Mouse (Mus musculus) frontal cortex, postnatal 10 days (tissue): ENCODE data around the gene Agt.

ENCODE experiments used
- DNase-seq, 2 experiments: peaks; one replicate each; pipeline ENCODE4 v3.0.0; 2022; ENCODE audit warnings: low spot score in 2 of 2, mixed read lengths in 1 of 2

Agt gene

DNA sequence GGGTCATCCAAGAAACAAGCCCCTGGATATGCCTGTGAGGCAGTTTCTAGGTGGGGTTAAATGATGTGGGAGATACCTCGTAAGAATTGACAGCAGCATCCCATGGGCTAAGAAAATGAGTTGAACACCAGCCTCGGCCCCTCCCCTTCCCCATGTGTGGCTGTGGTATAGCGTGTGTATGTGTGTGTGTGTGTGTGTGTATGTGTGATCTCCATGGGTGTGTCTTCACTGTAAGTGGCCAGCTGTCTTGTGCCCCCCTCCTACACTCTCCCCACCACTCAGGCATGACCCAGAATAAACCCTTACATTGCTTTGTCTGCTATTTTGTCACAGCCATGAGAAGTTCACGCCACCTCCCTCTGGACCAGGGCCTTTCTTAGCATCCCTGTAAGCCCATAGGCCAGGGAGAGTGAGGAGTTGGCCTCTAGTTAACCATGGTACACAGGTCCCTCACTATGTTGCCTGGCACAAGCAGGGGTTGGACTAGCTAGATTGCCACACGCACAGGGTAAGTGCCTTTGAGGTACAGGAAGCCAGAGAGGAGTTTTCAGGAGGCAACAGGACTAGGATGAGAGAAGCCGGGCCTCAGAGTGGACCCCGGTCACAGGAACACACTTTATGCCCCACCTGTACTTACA lies 14.3 kb downstream of the Agt start:
- DNase-seq = no peak

- DNase-seq = peak in 1 of 2 experiments; percentile 47
Observed at GRCm38 (mm10) chr8:124551011-124551661, 18.4 kb downstream of the Agt start.

GRCm38 (mm10) chr8:124548187-124548586 lies 21.3 kb downstream of the Agt start:
- no peak for DNase-seq

DNA sequence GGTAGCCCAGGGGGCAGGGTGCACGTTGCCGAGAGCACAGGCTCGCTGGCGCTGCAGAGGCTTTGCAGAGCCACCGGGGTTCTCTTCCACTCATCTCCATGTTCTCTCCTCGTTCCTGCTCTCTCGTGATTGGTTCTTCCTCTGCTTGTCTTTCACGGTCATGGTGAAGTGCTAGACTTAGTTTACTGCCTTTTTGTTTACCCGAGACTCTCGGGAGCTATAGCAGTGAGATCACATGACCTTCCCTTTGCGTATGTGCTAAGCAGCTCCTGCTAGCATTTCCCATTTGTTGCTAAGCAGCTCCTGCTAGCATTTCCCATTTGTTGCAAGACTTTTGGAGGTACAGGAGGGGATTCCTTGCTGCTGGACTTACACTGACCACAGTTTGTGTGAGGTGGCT lies 22.2 kb downstream of the Agt start:
- DNase-seq = no peak

- no peak for DNase-seq
Observed at GRCm38 (mm10) chr8:124546815-124547214, 22.7 kb downstream of the Agt start.

GRCm38 (mm10) chr8:124546371-124546770 lies 23.1 kb downstream of the Agt start:
- no peak for DNase-seq

- no peak for DNase-seq
Observed at GRCm38 (mm10) chr8:124543272-124543671, 26.2 kb downstream of the Agt start.

GRCm38 (mm10) chr8:124542001-124542400 lies 27.5 kb downstream of the Agt start:
- DNase-seq = no peak

DNA sequence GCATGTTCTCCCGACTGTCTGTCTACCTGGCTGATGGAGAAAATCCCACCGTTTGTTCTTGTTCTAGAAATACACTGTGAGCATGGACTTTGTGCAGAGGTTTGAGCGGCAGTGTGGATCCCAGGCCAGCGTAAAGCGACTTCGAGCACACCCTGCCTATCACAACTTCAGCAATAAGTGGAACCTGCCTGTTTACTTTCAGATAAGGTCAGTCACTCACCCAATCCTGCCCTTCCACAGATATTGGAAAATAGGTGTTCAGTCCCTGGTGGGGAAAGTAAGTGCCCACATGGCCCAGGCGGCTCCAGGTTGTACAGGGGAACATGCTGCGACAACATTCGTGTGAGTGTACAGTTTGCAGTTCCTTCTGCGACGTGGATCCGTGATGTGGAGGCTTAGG lies 28.6 kb downstream of the Agt start:
- DNase-seq = no peak

DNA sequence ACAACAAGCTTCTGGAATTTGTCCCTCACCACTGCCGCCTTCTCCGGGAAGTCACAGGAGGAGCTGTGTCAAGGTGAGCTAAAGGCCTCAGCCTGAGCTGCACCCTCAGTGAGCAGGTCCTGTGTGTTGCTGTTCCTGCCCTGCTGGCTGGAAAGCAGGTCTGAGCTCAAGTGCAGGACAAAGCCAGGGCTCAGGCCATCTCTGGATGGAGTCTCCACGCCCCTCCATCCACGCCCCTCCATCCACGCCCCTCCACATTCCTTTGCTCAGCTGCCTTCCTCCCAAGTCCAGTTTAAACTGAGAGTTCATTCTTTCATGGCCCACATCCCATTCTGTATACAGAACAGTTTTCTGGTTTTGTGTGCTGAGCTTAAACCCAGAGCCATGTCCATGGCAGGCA lies 34.1 kb downstream of the Agt start:
- DNase-seq = no peak

DNA sequence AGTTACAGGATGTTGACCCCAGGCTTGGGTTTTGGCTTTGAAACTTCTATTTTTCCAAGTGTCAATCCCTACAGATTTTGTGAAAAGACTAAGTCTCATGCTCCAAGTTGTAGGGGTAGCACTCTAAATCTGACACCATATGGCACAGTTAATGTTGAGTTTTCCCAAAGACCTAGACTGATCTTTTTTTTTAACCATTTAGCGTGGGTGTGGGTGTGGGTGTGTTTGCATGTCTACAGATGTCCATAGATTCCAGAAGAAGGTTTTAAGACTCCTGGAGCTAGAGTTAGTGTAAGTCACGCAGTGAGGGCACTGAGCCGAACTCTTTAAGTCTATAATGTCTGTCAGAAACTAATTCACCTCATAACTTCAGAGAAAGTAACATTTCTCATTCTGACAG lies 36.9 kb downstream of the Agt start:
- no peak for DNase-seq

DNA sequence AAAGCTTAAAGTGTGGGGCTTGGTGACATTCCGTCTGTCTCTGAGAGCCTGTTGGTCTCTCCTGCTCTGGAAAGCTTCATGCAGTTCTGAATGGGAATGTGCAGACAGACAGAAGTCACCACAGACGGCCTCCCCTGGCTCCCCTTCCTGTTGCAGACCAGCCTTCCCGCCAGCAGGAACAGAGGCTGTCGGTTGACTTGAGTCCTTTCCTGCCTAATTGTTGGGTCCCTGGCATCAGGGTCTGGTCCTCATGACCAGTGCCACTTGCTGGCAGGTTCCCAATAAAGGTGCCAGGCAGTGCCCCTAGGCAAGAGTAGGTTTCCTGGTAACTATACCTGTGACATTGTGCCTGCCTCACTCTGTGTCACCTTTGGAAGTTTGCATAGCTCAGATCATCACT lies 38.5 kb downstream of the Agt start:
- no peak for DNase-seq

- DNase-seq = no peak
Observed at GRCm38 (mm10) chr8:124530556-124530955, 39.0 kb downstream of the Agt start.

GRCm38 (mm10) chr8:124530076-124530475 lies 39.4 kb downstream of the Agt start:
- no peak for DNase-seq

DNA sequence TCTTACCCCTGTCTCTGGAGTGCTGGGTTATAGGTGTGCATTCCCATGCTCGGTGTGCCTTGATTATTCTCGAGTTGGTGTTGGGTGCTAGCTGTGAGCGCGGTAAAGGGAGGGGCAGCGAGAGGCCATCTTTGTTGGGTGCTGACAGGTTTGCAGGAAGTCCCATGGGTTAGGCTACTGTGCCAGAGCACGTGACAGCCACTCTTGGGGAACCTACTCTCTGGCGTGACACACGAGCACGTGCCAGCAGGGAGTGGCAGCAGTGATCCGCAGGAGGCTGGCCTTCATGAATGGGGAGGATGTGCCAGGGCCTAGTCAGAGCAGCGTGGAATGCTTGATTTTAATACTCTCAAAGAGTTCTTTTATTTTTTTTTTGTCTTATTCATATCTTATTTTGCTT lies 43.2 kb downstream of the Agt start:
- no peak for DNase-seq

DNA sequence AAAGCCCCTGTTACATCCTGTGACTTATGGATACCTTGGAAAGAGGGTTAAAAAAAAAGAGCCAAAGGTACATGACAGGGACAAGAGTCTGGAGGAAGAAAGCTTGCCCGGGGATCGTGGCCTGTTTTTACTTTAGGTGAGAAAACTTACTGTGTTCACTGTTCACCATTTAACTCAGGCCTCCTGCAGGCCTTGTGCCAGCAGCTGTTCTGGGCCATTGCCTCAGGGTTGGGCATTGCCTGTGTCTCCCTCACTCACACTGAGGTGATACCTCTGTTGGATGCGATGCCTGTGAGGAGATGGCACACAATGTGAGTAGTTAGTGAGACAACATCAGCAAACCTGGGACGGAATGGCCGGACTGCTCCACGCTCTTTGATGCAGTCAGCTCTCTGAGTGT lies 47.6 kb downstream of the Agt start:
- DNase-seq = no peak

DNA sequence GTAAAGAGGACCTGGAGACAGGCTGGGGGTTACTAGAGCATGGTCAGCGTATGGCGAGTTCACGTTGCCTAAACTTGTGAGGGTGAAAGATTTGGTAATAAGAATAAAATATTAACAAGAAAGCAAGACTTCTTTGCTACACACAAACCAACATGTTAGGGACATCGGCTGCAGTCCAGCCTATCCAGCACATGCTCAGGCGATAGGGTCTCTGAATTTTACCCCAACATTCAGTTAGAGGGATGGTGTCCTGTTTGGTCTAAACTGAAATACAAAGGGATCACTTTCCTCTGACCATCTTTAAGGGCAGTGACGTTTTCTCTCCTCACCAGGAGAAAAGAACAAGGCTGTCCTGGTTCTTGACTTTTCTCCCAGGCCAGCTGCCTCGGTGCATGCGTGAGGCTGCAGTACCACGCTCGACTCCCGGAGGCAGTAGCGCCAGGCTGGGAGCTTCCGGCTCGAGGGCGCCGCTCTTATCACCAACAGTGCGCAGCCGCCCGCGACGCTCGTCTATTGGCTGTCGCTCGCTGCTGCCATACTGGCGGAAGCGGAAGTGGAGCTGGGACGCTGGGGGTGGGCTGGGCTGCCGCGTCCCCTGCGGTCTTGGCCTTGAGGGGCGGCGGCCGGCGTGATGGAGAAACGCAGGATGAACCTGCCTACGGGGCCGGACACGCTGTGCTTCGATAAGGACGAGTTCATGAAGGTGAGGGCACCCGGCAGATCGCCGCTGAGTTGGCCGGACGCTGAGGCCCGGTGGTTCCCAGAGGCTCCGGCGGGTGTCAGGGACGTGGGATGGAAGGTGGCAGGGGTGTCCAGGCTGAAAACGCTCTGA lies 49.0 kb downstream of the Agt start, which contains the start of gene Cog2:
Cog2 (plus strand) TSS at position 519 of the 832 bp plus-strand sequence.
- DNase-seq = peak; percentile 84 to 90

- no peak for DNase-seq
Observed at GRCm38 (mm10) chr8:124517142-124517541, 52.4 kb downstream of the Agt start.

DNA sequence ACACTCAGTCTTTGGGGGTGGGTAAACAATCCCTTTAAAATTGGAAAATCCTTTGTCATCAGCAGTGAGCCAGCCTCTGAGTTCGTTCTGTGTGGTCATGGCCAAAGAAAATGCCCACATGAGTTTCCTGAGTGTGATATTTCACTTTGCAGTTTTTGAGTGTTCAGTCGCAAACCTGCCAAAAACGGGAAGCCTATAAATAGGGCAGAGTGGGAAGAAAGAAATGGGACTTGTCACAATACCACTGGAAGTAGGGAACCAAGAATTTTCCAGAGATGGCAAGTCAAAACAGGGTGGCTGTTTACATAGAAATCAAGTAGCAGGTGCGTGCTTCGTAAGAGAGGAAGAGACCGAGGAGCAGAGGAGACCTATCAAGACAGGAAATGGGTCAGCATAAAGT lies 53.0 kb downstream of the Agt start:
- DNase-seq = no peak

DNA sequence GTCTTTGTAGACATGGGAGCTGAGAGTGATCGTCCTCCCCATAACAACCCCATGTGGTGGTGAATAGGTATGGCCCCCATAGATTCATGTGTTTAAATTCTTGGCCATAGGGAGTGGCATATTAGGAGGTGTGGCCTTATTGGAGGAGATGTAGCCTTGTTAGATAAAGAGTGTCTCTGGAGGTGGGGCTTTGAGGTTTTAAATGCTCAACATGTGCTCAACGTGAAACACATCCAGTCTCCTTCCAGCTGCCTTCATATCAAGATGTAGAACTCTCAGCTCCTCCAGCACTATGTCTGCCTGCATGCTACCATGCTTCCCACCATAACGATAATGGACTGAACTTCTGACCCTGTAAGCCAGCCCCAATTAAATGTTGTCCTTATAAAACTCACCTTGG lies 53.5 kb downstream of the Agt start:
- DNase-seq = no peak

- no peak for DNase-seq
Observed at GRCm38 (mm10) chr8:124509156-124509555, 60.4 kb downstream of the Agt start.

DNA sequence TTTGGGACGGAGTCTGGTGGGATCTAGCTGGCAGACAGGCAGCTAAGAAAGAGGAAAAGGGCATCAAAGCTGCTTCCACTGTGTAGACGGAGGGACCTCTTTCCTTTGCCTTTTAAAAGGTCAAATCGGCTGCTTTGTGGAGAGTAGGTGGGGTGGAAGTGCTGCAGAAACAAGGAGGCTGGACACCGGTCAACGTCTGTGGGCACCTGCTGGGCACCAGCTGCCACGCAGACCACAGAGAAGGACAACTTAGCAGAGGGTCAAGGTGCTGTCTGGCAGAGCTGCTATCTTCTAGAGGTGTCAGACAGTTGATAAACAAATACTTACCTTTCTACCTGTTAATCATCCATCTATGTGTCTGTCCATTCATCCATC lies 61.2 kb downstream of the Agt start:
- DNase-seq = no peak
